Mouse (Mus musculus) kidney, adult 2 months (tissue): Measurements from ENCODE around the gene Wwc1. TPM values are rescaled to one million over a fixed set of nuclear protein-coding genes. Genes with fewer than 3 reads are reported as not detected.

Source experiments
- DNase-seq: peaks from one replicate; pipeline ENCODE4 v3.0.0; 2021
- H3K27ac ChIP-seq: fragments of 200-500 bp; 2 replicates; pipeline ENCODE4 v1.5.1; 2012; ENCODE audit warnings: low read depth, low read length, control low read depth, inconsistent platforms; ENCODE audit not compliant: insufficient read depth
- H3K27me3 ChIP-seq: fragments of 200-500 bp; replicated peaks from 2 replicates; pipeline ENCODE4 v1.6.1; 2012; ENCODE audit warnings: mild to moderate bottlenecking, moderate library complexity, low read length, inconsistent platforms; ENCODE audit not compliant: control insufficient read depth, insufficient read depth
- H3K36me3 ChIP-seq: fragments of 200-500 bp; 2 replicates; pipeline ENCODE4 v1.6.1; 2012; ENCODE audit warnings: mild to moderate bottlenecking, moderate library complexity, low read length, inconsistent platforms; ENCODE audit not compliant: control insufficient read depth, insufficient read depth
- H3K4me1 ChIP-seq: fragments of 200-500 bp; 2 replicates; pipeline ENCODE4 v1.6.1; 2011; ENCODE audit warnings: low read length; ENCODE audit not compliant: control insufficient read depth, insufficient read depth
- H3K4me3 ChIP-seq: fragments of 200-500 bp; 2 replicates; pipeline ENCODE4 v1.5.1; 2011; ENCODE audit warnings: mild to moderate bottlenecking, low read depth, low read length, control low read depth; ENCODE audit not compliant: insufficient read depth
- CTCF ChIP-seq: fragments of 200-500 bp; conservative IDR thresholded peaks from 2 replicates; pipeline ENCODE4 v1.5.1; 2011; ENCODE audit warnings: low read depth, mild to moderate bottlenecking, control low read depth, low read length, moderate library complexity, mixed read lengths; ENCODE audit not compliant: insufficient read depth, insufficient read length
- POLR2A ChIP-seq: fragments of 200-500 bp; IDR thresholded peaks from one replicate; pipeline ENCODE4 v1.6.1; 2011; ENCODE audit warnings: low read depth, low read length, control low read depth
- WGBS: fragments of 180-500 bp; shearing (Covaris S2); methylation state at CpG from one replicate; pipeline ENCODE4 v1.1.7; 2018; 5-methylcytosine and 5-hydroxymethylcytosine counted together
- polyA plus RNA-seq: library from polyadenylated mRNA; depleted of rRNA; stranded (reverse); fragments of >200 nt; gene quantifications from 2 replicates; pipeline ENCODE4 v1.2.3, GENCODE M21; 2012

Wwc1 gene
- polyA plus RNA-seq, 1 experiment: 91.9 TPM

DNA sequence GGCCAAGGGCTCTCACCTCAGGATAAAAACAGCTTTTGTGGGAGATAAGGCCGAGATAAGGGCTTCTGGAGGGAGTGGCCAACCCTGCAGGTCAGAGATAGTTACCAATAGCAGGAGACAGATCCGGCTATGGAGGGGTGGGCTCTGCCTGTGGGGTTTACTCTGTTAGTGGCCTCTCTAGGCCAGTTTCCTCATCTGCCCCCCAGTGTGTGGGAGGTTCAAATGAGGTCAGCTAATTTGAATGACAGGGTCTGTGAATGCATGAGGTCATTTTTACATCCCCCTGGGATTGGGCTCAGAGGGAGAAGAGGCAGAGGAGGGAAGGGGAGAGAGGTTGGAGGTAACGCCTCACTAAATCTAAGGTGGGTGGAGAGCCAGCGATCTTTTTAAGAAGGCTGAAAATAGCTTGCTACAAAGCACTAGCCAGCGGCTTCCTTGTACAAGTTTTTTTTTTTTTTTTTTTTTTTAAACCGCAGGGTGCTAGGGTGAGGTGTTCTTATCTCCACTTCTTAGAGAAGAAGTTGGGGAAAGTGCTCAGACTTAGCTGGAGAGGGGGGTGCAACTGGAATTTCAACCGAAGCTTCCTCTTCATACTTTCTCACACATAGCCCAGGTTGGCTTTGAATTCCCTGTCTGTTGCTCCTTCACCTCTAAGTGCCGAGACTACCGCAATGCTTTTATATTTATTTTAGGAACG is 20.4 kb upstream of the Wwc1 start:
- WGBS: 20% methylated on average over 10 of the region's 10 CpGs
- DNase-seq: no peak
- Histone ChIP-seq H3K36me3 (no peaks in the 10 kb centered on the region), H3K4me1 (no peaks in the 10 kb centered on the region), H3K27me3 (no peaks in the 10 kb centered on the region), H3K27ac (no peak overlapping the region), H3K4me3 (0 out of 2 replicates have a peak overlapping the region, but pooled peaks have one; percentile 10)
- TF ChIP-seq POLR2A (no peak), CTCF (no peak)

DNA sequence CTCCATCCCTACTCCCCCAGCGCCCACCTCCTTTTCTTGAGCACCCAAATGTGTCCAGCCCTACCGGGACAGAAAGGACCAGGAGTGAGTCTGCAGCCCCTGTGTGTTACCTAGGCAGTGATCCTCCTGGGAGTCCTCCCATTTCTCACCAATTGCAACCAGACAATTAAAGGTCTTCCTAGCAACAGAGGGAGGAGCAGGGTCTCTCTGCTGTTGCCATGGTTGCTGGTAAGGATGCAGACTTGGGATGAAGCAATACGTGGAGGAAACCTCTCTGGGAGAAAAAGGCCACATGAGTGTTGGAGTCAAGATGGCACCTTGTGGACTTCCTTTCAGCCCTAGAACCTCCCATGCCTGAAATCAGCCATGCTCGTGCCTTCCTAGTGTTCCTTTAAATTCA is 19.7 kb upstream of the Wwc1 start:
- WGBS: 58% methylated on average over 4 of the region's 4 CpGs

DNA sequence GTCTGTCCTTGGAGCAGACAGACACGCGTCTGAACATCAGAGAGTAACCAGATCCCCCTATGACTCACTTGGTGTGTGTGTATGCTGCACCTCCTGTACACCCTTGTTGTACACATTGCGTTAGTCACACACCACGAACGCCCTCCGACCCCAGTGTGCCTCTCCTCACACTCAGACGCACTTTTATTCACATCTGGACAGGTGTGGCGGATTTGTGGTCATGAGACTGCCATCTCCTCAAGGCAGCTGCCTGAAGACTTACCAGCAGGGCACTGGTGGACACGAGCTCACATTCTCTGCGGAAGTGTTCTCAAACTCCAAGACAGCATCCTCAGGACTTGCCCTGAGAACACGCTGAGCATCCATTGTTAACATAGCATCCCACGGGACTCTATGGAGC is 17.7 kb upstream of the Wwc1 start:
- H3K27me3 ChIP-seq: no peaks in the 10 kb centered on the region
- H3K27ac ChIP-seq: no peak overlapping the region
- WGBS: 71% methylated on average over 12 of the region's 12 CpGs
- TF ChIP-seq CTCF: no peak
- TF ChIP-seq POLR2A: no peak
- no peak for DNase-seq
- H3K4me3 ChIP-seq: no peak overlapping the region
- no peaks in the 10 kb centered on the region for H3K36me3 ChIP-seq
- no peaks in the 10 kb centered on the region for H3K4me1 ChIP-seq

More for the DNA sequence above, 19.7 kb upstream of the Wwc1 start:
- no peaks in the 10 kb centered on the region for H3K36me3 ChIP-seq
- DNase-seq: no peak
- no peaks in the 10 kb centered on the region for H3K27me3 ChIP-seq
- no peak overlapping the region for H3K4me3 ChIP-seq
- H3K4me1 ChIP-seq: no peaks in the 10 kb centered on the region
- no peak overlapping the region for H3K27ac ChIP-seq
- TF ChIP-seq CTCF: no peak
- no peak for TF ChIP-seq POLR2A

DNA sequence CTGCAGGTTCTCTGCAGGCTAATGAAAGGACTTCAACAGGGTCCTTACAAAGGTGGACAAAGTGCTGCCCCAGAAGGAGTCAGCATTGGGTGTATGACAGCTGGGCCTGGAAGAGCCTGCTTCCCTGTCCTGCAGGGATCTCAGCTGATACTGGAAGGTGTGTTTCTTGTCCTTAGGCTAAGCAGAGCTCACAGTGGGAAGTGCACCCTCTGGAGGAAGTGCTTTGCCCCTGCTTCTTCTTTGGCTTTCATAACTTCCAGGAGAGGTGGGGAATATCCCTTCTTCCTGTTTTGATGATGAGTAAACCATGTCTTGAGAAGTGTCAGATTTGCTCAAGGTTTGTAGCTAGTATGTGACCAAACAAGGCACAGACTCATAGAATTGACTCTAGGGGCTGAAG is 15.0 kb upstream of the Wwc1 start:
- DNase-seq: peak; percentile 20
- TF ChIP-seq CTCF: peak; percentile 55
- TF ChIP-seq POLR2A: no peak
- no peaks in the 10 kb centered on the region for H3K36me3 ChIP-seq
- H3K4me1 ChIP-seq: no peaks in the 10 kb centered on the region
- no peaks in the 10 kb centered on the region for H3K27me3 ChIP-seq
- H3K4me3 ChIP-seq: no peak overlapping the region
- H3K27ac ChIP-seq: no peak overlapping the region

GRCm38 (mm10) chr11:35991846-35992245 is 11.5 kb upstream of the Wwc1 start:
- no peak for DNase-seq
- no peak for TF ChIP-seq CTCF
- no peak overlapping the region for H3K4me3 ChIP-seq

DNA sequence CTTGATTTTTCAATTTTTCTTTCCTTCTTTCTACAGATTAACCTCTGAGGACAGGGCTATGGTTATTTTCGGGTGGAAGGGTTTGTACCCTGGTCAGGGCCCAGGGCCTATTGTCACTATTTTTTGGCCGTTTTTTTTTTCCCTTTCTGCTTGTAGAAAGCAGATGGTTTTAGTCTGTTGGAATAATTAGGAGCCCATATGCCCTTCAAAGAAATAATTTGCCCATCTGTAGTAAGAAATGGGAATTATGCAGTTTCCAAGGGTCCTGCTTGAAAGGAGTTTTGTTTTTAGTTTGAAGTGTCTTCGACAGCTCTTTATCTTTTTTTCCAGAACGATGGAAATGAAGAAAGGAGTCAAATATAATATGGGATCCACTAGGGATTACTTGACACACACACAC is 9.6 kb upstream of the Wwc1 start:
- H3K36me3 ChIP-seq: no peaks in the 10 kb centered on the region
- H3K4me3 ChIP-seq: no peak overlapping the region
- H3K27ac ChIP-seq: no peak overlapping the region
- H3K27me3 ChIP-seq: no peaks in the 10 kb centered on the region
- TF ChIP-seq CTCF (no peak), POLR2A (no peak)
- 75% methylated on average over 4 of the region's 4 CpGs for WGBS
- no peaks in the 10 kb centered on the region for H3K4me1 ChIP-seq
- DNase-seq: no peak

More at GRCm38 (mm10) chr11:35991846-35992245, 11.5 kb upstream of the Wwc1 start:
- H3K27ac ChIP-seq: no peak overlapping the region
- 88% methylated on average over 2 of the region's 2 CpGs for WGBS
- H3K27me3 ChIP-seq: no peaks in the 10 kb centered on the region
- no peaks in the 10 kb centered on the region for H3K36me3 ChIP-seq
- H3K4me1 ChIP-seq: no peaks in the 10 kb centered on the region

DNA sequence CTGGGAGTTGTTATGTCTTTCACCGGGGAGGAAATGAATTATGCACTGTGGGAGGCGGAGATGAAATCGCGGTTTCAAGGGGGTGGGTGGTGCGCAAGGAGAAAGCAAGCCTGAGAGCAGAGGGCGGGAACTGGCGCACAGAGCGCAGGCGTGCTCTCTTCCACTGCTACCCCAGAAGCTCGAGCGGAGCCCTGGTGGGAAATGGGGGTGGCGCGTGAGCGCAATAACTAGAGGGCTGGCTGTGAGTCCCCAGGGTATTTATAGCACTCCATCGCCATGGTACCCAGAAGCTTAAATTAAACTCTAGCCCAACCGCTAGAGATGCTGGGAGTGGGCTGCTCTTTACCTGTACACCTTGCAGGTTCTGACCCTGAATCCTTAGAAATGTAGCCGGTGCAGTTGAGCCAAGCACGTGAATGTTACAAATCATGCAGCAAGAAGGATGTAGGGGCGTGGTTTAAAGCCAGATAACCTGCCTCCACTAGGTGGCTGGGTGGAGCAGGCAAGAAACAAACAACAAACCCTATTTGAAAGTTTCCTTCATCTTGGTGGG is 5.6 kb upstream of the Wwc1 start:
- H3K4me3 ChIP-seq: no peak overlapping the region
- H3K27me3 ChIP-seq: no peaks in the 10 kb centered on the region
- H3K4me1 ChIP-seq: no peaks in the 10 kb centered on the region; the same call in 1 of the 2 replicates
- TF ChIP-seq POLR2A (no peak), CTCF (peak; percentile 48; the same call in 1 of the 2 replicates)
- DNase-seq: peak; percentile 61
- H3K36me3 ChIP-seq: no peaks in the 10 kb centered on the region
- WGBS: 2% methylated on average over 19 of the region's 19 CpGs
- no peak overlapping the region for H3K27ac ChIP-seq
